Mouse (Mus musculus) embryonic facial prominence, embryonic 15.5 days (tissue): ENCODE measurements around the gene Srcap. TPM values are rescaled to one million over a fixed set of nuclear protein-coding genes. Genes with fewer than 3 reads are reported as not detected.
"Not testable (repeated sequence)": the region's sequence is repeated elsewhere in the genome, so short reads cannot be mapped to it uniquely, and the experiment has no call there.

Experiments used
- ATAC-seq: fragments of 200-750 bp; cut with Nextera tagmentation; 2 replicates; pipeline ENCODE4 v1.8.0; 2017; ENCODE audit warnings: low read depth, moderate TSS enrichment; ENCODE audit not compliant: insufficient number of reproducible peaks, low FRiP score, low TSS enrichment
- H3K27ac ChIP-seq: fragments of 300-500 bp; sonication (generic); replicated peaks from 2 replicates; pipeline ENCODE4 v1.5.1; 2015; ENCODE audit warnings: mild to moderate bottlenecking, inconsistent platforms
- H3K27me3 ChIP-seq: fragments of 300-500 bp; sonication (generic); 2 replicates; pipeline ENCODE4 v1.6.1; 2015; ENCODE audit warnings: inconsistent platforms
- H3K36me3 ChIP-seq: fragments of 300-500 bp; sonication (generic); 2 replicates; pipeline ENCODE4 v1.6.1; 2015; ENCODE audit warnings: mild to moderate bottlenecking, inconsistent platforms
- H3K4me1 ChIP-seq: fragments of 300-500 bp; sonication (generic); 2 replicates; pipeline ENCODE4 v1.6.1; 2015; ENCODE audit warnings: inconsistent platforms
- H3K4me2 ChIP-seq: fragments of 300-500 bp; sonication (generic); replicated peaks from 2 replicates; pipeline ENCODE4 v1.6.1; 2015; ENCODE audit warnings: mild to moderate bottlenecking, inconsistent platforms
- H3K4me3 ChIP-seq: fragments of 300-500 bp; sonication (generic); replicated peaks from 2 replicates; pipeline ENCODE4 v1.5.1; 2015; ENCODE audit warnings: mild to moderate bottlenecking, inconsistent platforms
- H3K9ac ChIP-seq: fragments of 300-500 bp; sonication (generic); 2 replicates; pipeline ENCODE4 v1.6.1; 2015; ENCODE audit warnings: inconsistent platforms
- H3K9me3 ChIP-seq: fragments of 300-500 bp; sonication (generic); replicated peaks from 2 replicates; pipeline ENCODE4 v1.6.1; 2016; ENCODE audit warnings: inconsistent platforms
- WGBS: fragments of 180-500 bp; shearing (Covaris S2); methylation state at CpG from one replicate; pipeline ENCODE4 v1.1.7; 2015; 5-methylcytosine and 5-hydroxymethylcytosine counted together
- polyA plus RNA-seq: library from polyadenylated mRNA; unstranded; fragments of >200 nt; fragmentation: Nextera tagmentation; extraction: Ambion mirVana; gene quantifications from 2 replicates; pipeline ENCODE4 v1.2.1, GENCODE M21; 2015

Srcap gene
- polyA plus RNA-seq, 1 experiment from 2014 or later: 52.4 TPM

GRCm38 (mm10) chr7:127475186-127475740 lies 36.5 kb upstream of the Srcap start:
- Histone ChIP-seq H3K36me3 (peaks cover 34% of the 10 kb centered on the region), H3K9me3 (no peaks in the 10 kb centered on the region), H3K27me3 (no peaks in the 10 kb centered on the region), H3K27ac (no peak overlapping the region), H3K4me2 (no peak overlapping the region), H3K4me3 (no peak overlapping the region), H3K9ac (no peak overlapping the region), H3K4me1 (peaks cover 28% of the 10 kb centered on the region)
- ATAC-seq: no peak
- 94% methylated on average over 11 of the region's 11 CpGs for WGBS

- Histone ChIP-seq H3K9ac (no peak overlapping the region), H3K4me2 (no peak overlapping the region), H3K9me3 (no peaks in the 10 kb centered on the region), H3K27ac (no peak overlapping the region), H3K4me3 (no peak overlapping the region), H3K27me3 (no peaks in the 10 kb centered on the region), H3K4me1 (peaks cover 36% of the 10 kb centered on the region), H3K36me3 (peaks cover 42% of the 10 kb centered on the region)
- 95% methylated on average over 11 of the region's 11 CpGs for WGBS
- no peak for ATAC-seq
These were observed 35.4 kb upstream of the Srcap start for GRCm38 (mm10) chr7:127476336-127476735.

GRCm38 (mm10) chr7:127476855-127477254 lies 34.9 kb upstream of the Srcap start:
- H3K36me3 ChIP-seq: peaks cover 42% of the 10 kb centered on the region
- H3K4me1 ChIP-seq: peaks cover 39% of the 10 kb centered on the region
- no peaks in the 10 kb centered on the region for H3K27me3 ChIP-seq
- peak overlapping the region; percentile 9; the same call in 1 of the 2 replicates for H3K9ac ChIP-seq
- H3K4me2 ChIP-seq: peak overlapping the region; percentile 66
- WGBS: 83% methylated on average over 4 of the region's 4 CpGs
- H3K27ac ChIP-seq: peak overlapping the region; percentile 99
- H3K9me3 ChIP-seq: no peaks in the 10 kb centered on the region
- no peak for ATAC-seq
- peak overlapping the region; percentile 99 for H3K4me3 ChIP-seq

DNA sequence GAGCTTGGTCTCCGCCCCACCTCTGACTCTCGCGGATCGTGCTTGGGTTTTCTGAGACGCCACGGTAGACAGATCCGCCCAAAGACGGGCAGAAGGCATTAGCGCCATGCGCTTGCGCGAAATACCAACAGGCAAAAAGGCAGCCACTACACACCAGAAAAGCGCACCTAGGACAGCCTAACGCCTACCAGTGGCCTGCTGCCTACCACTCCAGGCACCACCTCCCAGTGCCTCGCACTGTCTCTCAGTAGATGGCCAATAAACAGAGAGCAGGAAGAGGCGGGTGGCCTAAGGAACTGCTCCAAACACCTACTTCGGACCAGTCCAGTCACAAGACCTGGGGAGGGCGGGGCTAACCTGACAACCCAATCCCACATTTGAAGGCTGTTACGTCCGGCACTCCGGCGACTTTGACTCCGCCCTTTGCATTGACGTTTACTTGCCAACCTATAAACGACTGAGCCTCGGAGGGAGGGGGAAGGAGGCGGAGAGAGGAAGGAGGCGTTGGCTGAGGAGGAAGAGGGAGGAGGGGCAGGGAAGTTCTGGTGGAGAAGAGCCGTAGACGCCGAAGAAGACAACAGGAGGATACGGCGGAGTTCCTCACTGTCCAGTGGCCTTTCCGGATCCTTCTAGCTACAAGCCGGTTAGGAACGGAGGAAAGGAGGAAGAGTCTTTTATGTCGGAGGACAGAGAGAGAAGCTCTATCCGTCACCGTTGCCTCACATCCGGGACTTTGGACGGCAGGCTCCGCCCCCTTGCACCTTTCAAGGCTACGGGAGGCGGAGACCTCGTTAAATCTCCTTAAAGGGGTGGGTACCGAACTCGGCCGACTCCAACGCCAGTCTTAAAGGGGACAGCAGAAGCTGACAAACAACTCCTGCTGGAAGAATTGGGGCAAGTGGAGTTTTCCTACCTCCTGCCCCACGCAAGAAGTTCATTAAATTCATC lies 33.8 kb upstream of the Srcap start:
- H3K4me2 ChIP-seq: peak overlapping the region; percentile 77
- peaks cover 50% of the 10 kb centered on the region for H3K36me3 ChIP-seq
- no peaks in the 10 kb centered on the region for H3K27me3 ChIP-seq
- WGBS: under 1% methylated on average over 50 of the region's 50 CpGs
- no peaks in the 10 kb centered on the region for H3K9me3 ChIP-seq
- H3K4me3 ChIP-seq: peak overlapping the region; percentile 99
- peak; percentile 92 for ATAC-seq
- peak overlapping the region; percentile 96 for H3K9ac ChIP-seq
- peaks cover 32% of the 10 kb centered on the region for H3K4me1 ChIP-seq
- H3K27ac ChIP-seq: peak overlapping the region; percentile 99

GRCm38 (mm10) chr7:127478635-127479317 lies 33.0 kb upstream of the Srcap start, which contains the start of gene Fbrs:
Gene Fbrs (plus strand): TSS chr7:127479199.
- Histone ChIP-seq H3K36me3 (peaks cover 47% of the 10 kb centered on the region), H3K27ac (peak within 1 kb of the TSS; percentile 99), H3K4me3 (peak within 1 kb of the TSS; percentile 99), H3K4me2 (peak within 1 kb of the TSS; percentile 77), H3K4me1 (peaks cover 26% of the 10 kb centered on the region), H3K27me3 (no peaks in the 10 kb centered on the region), H3K9ac (peak within 1 kb of the TSS; percentile 96), H3K9me3 (no peaks in the 10 kb centered on the region)
- peak; percentile 83 for ATAC-seq
- WGBS: under 1% methylated on average over 56 of the region's 62 CpGs

GRCm38 (mm10) chr7:127479318-127480225 lies 32.2 kb upstream of the Srcap start:
- no peak for ATAC-seq
- Histone ChIP-seq H3K9me3 (no peaks in the 10 kb centered on the region), H3K27ac (peak overlapping the region; percentile 99), H3K4me2 (peak overlapping the region; percentile 77), H3K4me1 (peaks cover 26% of the 10 kb centered on the region), H3K9ac (peak overlapping the region; percentile 96), H3K36me3 (peaks cover 48% of the 10 kb centered on the region), H3K4me3 (peak overlapping the region; percentile 99), H3K27me3 (no peaks in the 10 kb centered on the region)
- WGBS: 4% methylated on average over 43 of the region's 48 CpGs

- H3K27ac ChIP-seq: no peak overlapping the region
- peaks cover 26% of the 10 kb centered on the region for H3K4me1 ChIP-seq
- peak overlapping the region; percentile 99 for H3K4me3 ChIP-seq
- no peak for ATAC-seq
- no peaks in the 10 kb centered on the region for H3K27me3 ChIP-seq
- H3K36me3 ChIP-seq: peaks cover 48% of the 10 kb centered on the region
- no peaks in the 10 kb centered on the region for H3K9me3 ChIP-seq
- peak overlapping the region; percentile 77 for H3K4me2 ChIP-seq
- WGBS: 46% methylated on average over 2 of the region's 2 CpGs
- peak overlapping the region; percentile 96 for H3K9ac ChIP-seq
These were observed 31.5 kb upstream of the Srcap start for GRCm38 (mm10) chr7:127480321-127480720.

DNA sequence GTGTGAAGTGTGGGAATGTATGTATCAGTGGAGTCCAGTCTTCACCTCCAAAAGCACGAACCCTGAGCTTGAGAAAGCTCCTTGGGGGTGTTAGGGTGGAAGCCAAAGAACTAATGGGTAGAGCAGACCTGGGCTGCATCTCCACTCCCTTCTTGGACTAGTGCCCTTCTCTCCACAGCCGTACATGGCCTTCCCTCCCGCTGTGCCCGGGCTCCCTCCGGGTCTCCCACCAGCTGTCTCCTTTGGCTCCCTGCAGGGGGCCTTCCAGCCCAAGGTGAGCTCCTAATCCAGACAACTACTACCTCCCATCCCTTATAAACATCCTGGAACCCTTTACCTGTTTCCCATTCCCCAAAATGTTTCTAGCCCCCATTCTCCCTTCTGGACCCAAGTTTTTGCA lies 26.4 kb upstream of the Srcap start:
- Histone ChIP-seq H3K4me2 (no peak overlapping the region), H3K27me3 (no peaks in the 10 kb centered on the region), H3K4me1 (peaks cover 10% of the 10 kb centered on the region), H3K9ac (no peak overlapping the region), H3K9me3 (no peaks in the 10 kb centered on the region), H3K27ac (no peak overlapping the region), H3K4me3 (no peak overlapping the region), H3K36me3 (peaks cover 86% of the 10 kb centered on the region)
- 75% methylated on average over 5 of the region's 5 CpGs for WGBS
- ATAC-seq: no peak

- WGBS: 81% methylated on average over 4 of the region's 5 CpGs
- not testable (repeated sequence) for H3K4me3 ChIP-seq, H3K4me2 ChIP-seq, H3K9me3 ChIP-seq, H3K4me1 ChIP-seq, H3K9ac ChIP-seq, H3K27me3 ChIP-seq, H3K27ac ChIP-seq, ATAC-seq
- peaks cover 87% of the 10 kb centered on the region for H3K36me3 ChIP-seq
These were observed 23.4 kb upstream of the Srcap start for GRCm38 (mm10) chr7:127488364-127488763.

DNA sequence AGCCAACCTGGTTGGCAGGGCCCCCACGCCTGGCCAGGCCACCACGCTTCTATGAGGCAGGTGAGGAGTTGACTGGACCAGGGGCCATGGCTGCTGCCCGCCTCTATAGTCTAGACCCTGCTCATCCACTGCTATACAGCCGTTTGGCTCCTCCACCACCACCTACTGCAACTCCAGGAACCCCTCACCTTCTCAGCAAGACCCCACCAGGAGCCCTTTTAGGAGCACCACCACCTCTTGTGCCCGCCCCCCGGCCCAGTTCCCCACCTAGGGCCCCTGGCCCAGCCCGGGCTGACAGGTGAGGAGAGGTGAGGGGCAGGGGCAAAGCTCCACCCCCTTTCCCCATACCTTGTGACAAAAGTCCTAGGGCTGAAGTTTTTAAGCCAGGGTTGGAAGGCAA lies 21.8 kb upstream of the Srcap start:
- peaks cover 74% of the 10 kb centered on the region for H3K36me3 ChIP-seq
- no peak overlapping the region for H3K4me3 ChIP-seq
- H3K9ac ChIP-seq: no peak overlapping the region
- no peaks in the 10 kb centered on the region for H3K9me3 ChIP-seq
- no peaks in the 10 kb centered on the region for H3K27me3 ChIP-seq
- no peak overlapping the region for H3K27ac ChIP-seq
- H3K4me2 ChIP-seq: no peak overlapping the region
- H3K4me1 ChIP-seq: no peaks in the 10 kb centered on the region
- no peak for ATAC-seq
- WGBS: 94% methylated on average over 7 of the region's 7 CpGs
